Mouse (Mus musculus): ENCODE data around the gene Cntn5.

- TF ChIP-seq MXI1 (IDR thresholded peaks at IDR 0.05; ENCODE audit: low read depth, low read length) = no peak
- TF ChIP-seq POLR2A (IDR thresholded peaks at IDR 0.05; ENCODE audit: low read depth, low read length) = no peak
- TF ChIP-seq BHLHE40 (IDR thresholded peaks at IDR 0.05; ENCODE audit: low read depth, low read length) = no peak
- no peak for TF ChIP-seq CTCF (conservative IDR thresholded peaks at IDR 0.05 in 1 of 2, IDR thresholded peaks at IDR 0.05 in 1 of 2; ENCODE audit: low read depth in 2 of 2, low read length in 2 of 2)
- no peak for TF ChIP-seq EP300 (IDR thresholded peaks at IDR 0.05; ENCODE audit: low read length)
- no peak for TF ChIP-seq KAT2A (IDR thresholded peaks at IDR 0.05; ENCODE audit: insufficient replicate concordance, low read length)
- no peak for TF ChIP-seq ZKSCAN1 (IDR thresholded peaks at IDR 0.05; ENCODE audit: borderline replicate concordance, low read depth, low read length)
- TF ChIP-seq MAZ (IDR thresholded peaks at IDR 0.05; ENCODE audit: low read depth, low read length) = no peak
- TF ChIP-seq MAX (IDR thresholded peaks at IDR 0.05; ENCODE audit: low read length) = no peak
- TF ChIP-seq ZC3H11A (IDR thresholded peaks at IDR 0.05; ENCODE audit: low read depth, low read length) = no peak
These were observed 433.0 kb downstream of the Cntn5 start for GRCm38 (mm10) chr9:10471484-10472125.

All from CH12.LX (cell line).